Mouse (Mus musculus): ENCODE data around the gene Phf5a.

DNA sequence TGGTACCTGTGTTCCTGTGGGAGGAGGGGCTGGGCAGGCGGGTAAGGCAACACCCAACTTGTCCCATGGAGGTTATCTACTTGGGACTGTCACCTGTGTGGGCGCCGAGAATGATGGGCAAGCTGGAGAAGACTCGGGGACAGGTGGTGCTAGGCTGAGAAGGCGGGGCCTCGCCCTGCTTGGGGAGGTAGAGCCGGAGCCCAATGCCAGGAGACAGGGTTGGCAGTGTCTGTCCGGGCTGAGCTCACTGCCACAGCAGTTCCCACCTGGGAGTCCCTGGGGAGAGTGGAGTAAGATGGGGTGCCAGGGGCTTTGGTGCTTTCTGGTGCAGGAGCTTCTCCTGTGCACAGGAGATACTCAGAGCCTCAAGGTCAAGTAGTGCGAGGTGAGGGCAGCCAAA lies 22.6 kb downstream of the Phf5a start:
- TF ChIP-seq CTCF (IDR thresholded peaks at IDR 0.05; ENCODE audit: low read depth) (no peak), EP300 (IDR thresholded peaks at IDR 0.05; ENCODE audit: low read depth) (no peak)
